Mouse (Mus musculus): ENCODE data around the gene Sh3pxd2b.

The Sh3pxd2b gene

DNA sequence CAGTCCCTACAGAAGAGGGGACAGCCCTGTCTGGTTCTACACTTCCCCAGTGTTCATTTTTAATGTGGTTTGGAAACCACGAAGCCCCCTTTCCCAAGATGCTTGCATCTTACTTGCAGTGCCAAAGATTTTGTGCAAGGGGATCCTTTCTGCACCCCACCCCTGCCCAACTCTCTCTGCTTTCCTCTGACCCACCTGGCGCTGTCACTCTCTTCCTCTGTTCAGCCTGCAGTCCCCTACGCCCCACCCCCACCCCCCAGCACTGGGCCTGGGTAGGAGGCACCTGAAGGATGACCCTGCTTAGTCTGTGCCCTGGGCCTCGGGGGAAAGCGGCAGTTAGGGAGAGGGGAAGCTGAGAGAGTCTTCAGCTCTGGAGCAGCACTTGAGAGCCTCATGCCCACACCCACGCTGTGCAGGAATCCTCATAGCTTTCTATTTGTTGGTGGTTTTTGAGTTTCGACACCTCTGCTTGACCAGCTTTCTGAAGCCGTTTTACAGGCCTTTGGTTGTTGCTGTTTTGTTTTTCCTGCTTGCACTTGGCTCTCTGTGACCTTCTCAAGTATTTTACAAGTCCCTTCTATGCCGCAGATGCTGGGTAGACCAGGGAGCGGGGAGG, 77.5 kb downstream of the Sh3pxd2b start:
- no peak for DNase-seq (ENCODE audit: low read depth, low spot score)

- DNase-seq (ENCODE audit: low read depth, low spot score) = no peak
Measured at GRCm38 (mm10) chr11:32427537-32427936, 79.9 kb downstream of the Sh3pxd2b start.

DNA sequence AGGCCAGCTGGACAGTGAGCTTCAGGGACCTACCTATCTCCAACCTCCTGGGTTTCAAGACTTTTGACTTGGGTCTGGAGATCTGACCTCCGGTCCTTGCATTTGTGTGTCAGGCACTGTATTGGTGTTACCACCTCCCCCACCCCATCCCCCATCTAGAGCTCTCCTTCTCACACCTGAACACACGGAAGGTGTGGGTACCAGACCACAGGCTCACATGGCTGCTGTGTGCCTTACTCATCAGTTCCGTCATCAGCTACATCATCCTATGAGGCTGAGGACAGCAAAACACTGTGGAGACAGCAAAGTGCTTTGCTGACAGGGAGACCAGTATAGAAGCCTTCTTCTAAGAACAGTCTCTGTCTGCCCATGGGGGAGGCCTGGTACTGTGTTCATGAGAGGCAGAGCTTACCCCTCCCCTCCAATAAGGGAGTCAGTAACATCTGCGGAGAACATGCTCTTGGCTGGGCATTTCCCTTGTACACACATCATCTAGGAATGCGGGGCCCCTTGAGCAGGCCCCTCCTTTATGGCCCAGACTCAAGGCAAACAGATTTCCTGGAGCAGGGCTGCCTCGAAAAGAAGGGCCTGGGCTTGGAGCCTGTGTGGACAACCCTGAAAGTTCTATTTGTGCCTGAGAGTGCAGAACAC, 87.9 kb downstream of the Sh3pxd2b start:
- DNase-seq (ENCODE audit: low read depth, low spot score) = no peak

GRCm38 (mm10) chr11:32442576-32442975, 95.0 kb downstream of the Sh3pxd2b start:
- no peak for DNase-seq (ENCODE audit: low read depth, low spot score)

- DNase-seq (ENCODE audit: low read depth, low spot score) = no peak
Measured at GRCm38 (mm10) chr11:32444266-32444665, 96.6 kb downstream of the Sh3pxd2b start.

GRCm38 (mm10) chr11:32445135-32445534, 97.5 kb downstream of the Sh3pxd2b start:
- DNase-seq (ENCODE audit: low read depth, low spot score) = no peak

- DNase-seq (ENCODE audit: low read depth, low spot score) = no peak
Measured at GRCm38 (mm10) chr11:32445637-32446226, 98.1 kb downstream of the Sh3pxd2b start.

- no peak for DNase-seq (ENCODE audit: low read depth, low spot score)
Measured at GRCm38 (mm10) chr11:32450216-32450615, 102.6 kb downstream of the Sh3pxd2b start.

DNA sequence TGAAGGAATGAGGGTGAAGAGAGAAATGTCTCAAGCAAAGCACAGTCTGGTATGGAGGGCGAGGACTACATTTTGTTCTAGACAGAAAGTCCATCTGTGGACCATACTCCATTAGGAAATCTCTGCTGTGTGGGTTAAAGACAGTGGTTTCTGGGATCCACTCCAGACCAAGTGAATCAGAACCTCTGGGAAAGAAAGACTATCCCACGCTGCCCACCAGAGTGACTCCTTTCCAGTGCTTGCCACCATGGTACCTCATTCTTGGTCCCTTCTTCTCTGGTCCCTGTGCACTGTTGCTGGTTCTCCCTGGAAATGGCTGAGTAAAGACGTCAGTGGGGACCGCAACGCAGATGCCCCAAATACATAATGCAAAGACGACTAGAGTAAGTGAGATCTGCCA, 103.7 kb downstream of the Sh3pxd2b start:
- DNase-seq (ENCODE audit: low read depth, low spot score) = no peak

DNA sequence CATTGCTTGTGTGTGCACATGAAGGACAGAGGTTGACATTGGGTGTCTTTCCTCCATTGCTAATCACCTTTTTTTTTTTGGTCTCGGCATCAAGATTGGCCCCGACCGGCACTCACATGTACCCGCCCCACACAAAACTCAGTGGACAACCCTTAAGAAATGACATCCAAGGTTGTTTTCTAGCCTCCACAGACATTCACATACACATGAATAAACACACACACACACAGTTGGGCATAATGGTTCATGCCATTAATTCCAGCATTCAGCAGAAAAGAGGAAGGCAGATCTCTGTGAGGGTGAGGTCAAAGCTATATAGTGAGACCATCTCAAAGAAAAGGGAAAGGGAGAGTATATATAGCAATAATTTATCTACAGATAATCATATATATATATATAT, 105.1 kb downstream of the Sh3pxd2b start:
- no peak for DNase-seq (ENCODE audit: low read depth, low spot score)

GRCm38 (mm10) chr11:32453353-32453915, 105.8 kb downstream of the Sh3pxd2b start:
- no peak for DNase-seq (ENCODE audit: low read depth, low spot score)

DNA sequence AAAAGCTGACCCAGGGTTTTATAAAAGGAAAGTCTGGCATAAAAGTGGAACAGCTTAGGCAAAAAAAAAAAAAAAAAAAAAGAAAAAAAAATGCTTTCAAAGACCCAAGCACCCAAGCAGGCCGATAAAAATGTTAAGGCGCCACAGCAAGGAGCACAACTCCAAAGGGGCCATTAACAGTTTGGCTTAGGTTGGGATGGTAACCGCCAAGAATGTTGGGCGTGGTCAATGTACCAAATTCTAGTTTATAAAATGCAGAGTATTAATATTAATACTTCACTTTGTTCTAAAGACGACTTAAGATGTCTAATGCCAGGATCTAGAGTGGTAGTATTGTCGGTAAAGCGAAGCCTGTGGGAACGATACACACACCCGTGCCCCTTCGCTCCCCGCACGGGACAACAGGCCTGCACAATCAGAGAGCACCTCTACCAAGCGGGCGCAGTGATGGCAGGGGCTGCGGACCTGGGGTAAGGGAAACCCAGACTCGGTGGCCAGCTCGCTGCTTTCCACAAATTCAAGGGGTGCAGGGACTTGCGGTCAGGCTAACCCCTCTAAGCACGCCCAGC, 106.7 kb downstream of the Sh3pxd2b start:
- DNase-seq (ENCODE audit: low read depth, low spot score) = no peak

- peak; percentile 84 for DNase-seq (ENCODE audit: low read depth, low spot score)
Measured at GRCm38 (mm10) chr11:32454800-32455506, 107.3 kb downstream of the Sh3pxd2b start, which contains the start of gene Ubtd2. Gene Ubtd2 (plus strand): TSS chr11:32455370.

GRCm38 (mm10) chr11:32455507-32456141, 108.0 kb downstream of the Sh3pxd2b start:
- DNase-seq (ENCODE audit: low read depth, low spot score) = no peak

GRCm38 (mm10) chr11:32456356-32456755, 108.7 kb downstream of the Sh3pxd2b start:
- DNase-seq (ENCODE audit: low read depth, low spot score) = no peak

GRCm38 (mm10) chr11:32464282-32464681, 116.7 kb downstream of the Sh3pxd2b start:
- DNase-seq (ENCODE audit: low read depth, low spot score) = no peak

DNA sequence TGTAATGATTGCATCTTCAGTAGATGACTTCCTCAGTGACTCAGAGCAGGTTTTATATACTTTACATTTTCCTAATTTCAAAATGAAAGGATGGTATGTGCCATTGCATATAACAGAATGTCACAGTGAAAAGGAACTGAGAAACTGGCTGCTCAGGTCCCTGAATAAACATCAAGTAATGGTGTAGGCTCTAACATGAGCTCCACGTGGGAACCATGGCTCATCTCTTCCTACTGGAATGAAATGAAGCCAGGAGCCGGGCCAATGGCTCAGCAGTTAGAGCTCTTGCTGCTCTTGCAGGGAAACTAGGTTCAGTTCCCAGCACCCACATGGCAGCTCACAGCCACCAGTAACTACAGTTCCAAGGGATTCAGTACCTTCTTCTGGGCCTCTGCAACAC, 124.3 kb downstream of the Sh3pxd2b start:
- no peak for DNase-seq (ENCODE audit: low read depth, low spot score)

GRCm38 (mm10) chr11:32474725-32475124, 127.1 kb downstream of the Sh3pxd2b start:
- DNase-seq (ENCODE audit: low read depth, low spot score) = no peak

- no peak for DNase-seq (ENCODE audit: low read depth, low spot score)
Measured at GRCm38 (mm10) chr11:32475487-32476236, 128.0 kb downstream of the Sh3pxd2b start.

Measured in c-Kit-negative CD71-positive TER-119-positive erythroid progenitor cells, embryonic 14.5 days (primary cell).